Mouse (Mus musculus) right cerebral cortex, adult 2 months (tissue): ENCODE measurements around the gene Zcchc4.
A peak's percentile ranks its signal among the peaks of the same experiment; 100 is the strongest.

ENCODE experiments used
- DNase-seq, 2 experiments: peaks; one replicate each; pipeline ENCODE4 v3.0.0; 2021 to 2022; ENCODE audit warnings: low spot score in 2 of 2

Zcchc4 gene

GRCm38 (mm10) chr5:52794109-52794508 lies 18.9 kb downstream of the Zcchc4 start:
- no peak for DNase-seq

- DNase-seq: no peak
Measured at GRCm38 (mm10) chr5:52799274-52799985, 24.2 kb downstream of the Zcchc4 start.

- no peak for DNase-seq
Measured at GRCm38 (mm10) chr5:52805801-52806200, 30.6 kb downstream of the Zcchc4 start.

GRCm38 (mm10) chr5:52806349-52806748 lies 31.1 kb downstream of the Zcchc4 start:
- no peak for DNase-seq

- DNase-seq: no peak
Measured at GRCm38 (mm10) chr5:52807030-52807429, 31.8 kb downstream of the Zcchc4 start.

- no peak for DNase-seq
Measured at GRCm38 (mm10) chr5:52810446-52810845, 35.2 kb downstream of the Zcchc4 start.

DNA sequence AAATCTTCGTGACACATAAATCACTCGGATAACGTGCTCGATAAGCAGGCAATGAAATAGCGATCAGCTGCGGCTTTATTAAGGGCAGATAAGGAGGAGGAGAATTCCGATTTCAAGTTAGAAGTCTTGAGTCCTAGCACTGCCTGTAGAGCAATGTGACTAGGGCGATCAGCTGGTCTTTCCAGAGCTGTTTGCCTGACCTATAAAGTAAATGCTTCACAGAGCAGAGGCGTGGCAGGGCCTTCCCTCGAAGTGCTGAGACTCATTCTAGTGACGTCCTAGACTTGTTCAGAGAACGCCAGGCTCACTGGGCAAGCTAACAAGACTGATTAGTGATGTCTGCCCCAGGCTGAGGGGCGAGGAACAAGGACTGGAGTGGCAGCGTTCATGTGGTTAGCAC lies 35.8 kb downstream of the Zcchc4 start:
- no peak for DNase-seq

GRCm38 (mm10) chr5:52812456-52812855 lies 37.2 kb downstream of the Zcchc4 start:
- peak; percentile 35 to 53 for DNase-seq

DNA sequence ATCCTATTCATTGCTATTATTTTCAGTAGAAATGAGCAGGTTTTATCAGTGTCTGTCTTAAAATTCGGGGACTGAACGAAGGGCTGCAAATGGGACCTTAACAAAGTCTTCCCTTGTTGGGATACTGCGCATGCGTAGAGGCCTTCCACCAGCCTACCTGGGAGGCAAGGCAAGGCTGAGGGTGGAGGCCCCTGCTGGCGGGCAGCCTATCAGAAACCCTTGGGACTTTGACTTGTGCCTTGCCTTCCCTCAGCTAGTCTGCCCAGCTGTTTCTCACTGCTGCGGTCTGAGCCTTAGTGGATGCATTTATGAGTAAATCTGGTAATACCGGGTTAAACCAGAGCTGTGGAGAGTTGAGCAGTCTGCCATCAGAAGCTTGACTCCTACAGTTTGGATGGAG lies 38.1 kb downstream of the Zcchc4 start:
- no peak for DNase-seq

GRCm38 (mm10) chr5:52818676-52819075 lies 43.5 kb downstream of the Zcchc4 start:
- DNase-seq: no peak

- DNase-seq: peak; percentile 50 to 77
Measured at GRCm38 (mm10) chr5:52821691-52822090, 46.5 kb downstream of the Zcchc4 start.

DNA sequence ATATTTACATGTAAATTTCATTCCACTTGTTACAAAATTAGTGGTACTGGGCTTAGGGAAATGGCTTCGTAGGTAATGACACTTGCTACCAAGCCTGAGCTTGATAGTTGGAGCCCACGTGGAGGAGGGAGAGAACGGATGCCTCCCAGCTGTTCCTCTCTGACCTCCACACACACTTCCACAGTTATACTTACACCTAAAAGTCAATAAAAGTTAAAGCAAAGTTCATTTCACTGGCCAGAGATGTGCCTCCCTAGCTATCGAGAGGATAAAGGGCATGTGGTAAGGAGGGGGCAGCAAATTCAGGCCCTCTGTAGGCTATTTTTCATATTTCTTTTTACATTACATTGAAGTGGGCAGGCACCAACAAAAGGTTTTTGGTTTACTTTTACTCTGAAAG lies 52.7 kb downstream of the Zcchc4 start:
- DNase-seq: no peak

- DNase-seq: no peak
Measured at GRCm38 (mm10) chr5:52833005-52833404, 57.8 kb downstream of the Zcchc4 start.

GRCm38 (mm10) chr5:52833761-52834274 lies 58.6 kb downstream of the Zcchc4 start, which contains the start of gene Anapc4:
Anapc4 (plus strand) TSS chr5:52834012.
- peak; percentile 99 to 100 for DNase-seq

- DNase-seq: no peak
Measured at GRCm38 (mm10) chr5:52834386-52834785, 59.2 kb downstream of the Zcchc4 start.

DNA sequence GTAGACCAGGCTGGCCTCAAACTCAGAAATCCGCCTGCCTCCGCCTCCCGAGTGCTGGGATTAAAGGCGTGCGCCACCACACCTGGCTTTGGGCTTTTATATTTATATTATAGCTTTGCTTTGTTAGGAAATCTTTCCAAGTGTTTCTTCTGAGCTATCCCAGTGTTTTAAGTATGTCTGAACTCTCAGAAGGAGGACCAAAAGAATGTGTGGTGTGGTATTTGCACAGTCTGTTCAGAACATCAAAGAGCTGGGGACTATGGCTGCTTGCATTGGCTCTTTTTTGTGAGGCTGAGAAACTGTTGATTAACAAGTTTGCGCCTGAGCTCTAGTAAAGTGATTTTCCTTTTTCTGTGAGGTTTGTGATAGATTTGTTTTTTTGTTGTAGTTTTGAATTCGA lies 69.1 kb downstream of the Zcchc4 start:
- DNase-seq: no peak

GRCm38 (mm10) chr5:52855727-52856126 lies 80.5 kb downstream of the Zcchc4 start:
- DNase-seq: no peak

- DNase-seq: no peak
Measured at GRCm38 (mm10) chr5:52864446-52864845, 89.2 kb downstream of the Zcchc4 start.

- DNase-seq: peak; percentile 41 to 51
Measured at GRCm38 (mm10) chr5:52865825-52866224, 90.6 kb downstream of the Zcchc4 start.

- DNase-seq: no peak
Measured at GRCm38 (mm10) chr5:52866361-52867155, 91.3 kb downstream of the Zcchc4 start.

DNA sequence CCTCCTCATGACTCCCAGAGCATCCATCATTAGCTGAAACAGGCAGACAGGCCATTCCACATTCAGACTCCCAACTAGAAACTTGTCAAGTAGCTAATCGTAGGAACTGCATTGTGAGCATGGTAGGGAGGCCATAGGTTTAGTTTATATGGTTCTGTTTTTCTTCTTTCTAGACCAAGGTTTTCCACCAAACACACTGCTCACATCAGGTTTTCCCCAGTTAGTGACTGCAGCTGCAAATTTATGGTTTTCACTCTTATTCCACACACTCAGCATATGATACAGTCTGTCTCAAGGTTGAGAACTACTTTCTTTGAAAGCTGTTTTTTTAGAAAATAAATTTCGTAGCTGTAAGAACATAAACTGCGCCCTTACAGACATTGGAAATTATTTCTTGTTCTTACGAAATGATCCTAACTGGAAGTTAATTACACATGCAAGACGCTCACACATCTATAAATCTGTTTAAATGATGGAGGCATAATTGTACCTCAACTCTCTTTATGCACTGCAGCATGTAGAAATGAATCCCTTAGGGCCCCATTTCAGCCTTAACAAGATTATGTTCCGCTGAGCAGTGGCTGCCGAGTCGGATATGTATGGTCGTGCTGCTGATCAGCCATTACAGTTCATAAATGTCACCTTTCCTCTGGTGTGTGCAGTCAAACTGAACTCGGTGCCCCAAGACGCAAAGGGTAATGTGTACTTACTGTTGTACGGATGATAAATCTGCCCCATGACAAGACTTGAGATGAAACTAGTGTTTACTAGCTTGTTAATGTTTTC lies 93.9 kb downstream of the Zcchc4 start:
- no peak for DNase-seq

DNA sequence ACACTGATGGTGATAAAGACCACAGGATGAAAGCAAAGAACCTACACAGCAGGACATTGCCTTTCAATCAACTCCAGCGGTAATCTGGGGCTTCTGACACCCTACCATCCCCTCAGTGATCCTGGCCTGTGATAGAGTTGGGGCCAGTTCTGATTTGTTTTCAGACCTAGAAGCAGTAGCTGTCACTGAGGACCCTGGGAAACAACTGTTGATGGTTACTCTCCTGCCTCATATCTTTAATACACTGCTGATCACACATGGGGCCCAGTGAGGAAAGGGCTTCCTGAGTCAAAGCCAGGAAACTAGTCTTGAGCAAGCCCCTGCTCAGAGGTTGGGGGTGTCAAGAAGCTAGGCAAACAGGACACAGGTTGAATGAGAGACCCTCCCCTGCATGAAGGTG lies 96.3 kb downstream of the Zcchc4 start:
- no peak for DNase-seq
